Comparison of ENCODE assay signal across 18 mouse cellular contexts in the genomic region with DNA sequence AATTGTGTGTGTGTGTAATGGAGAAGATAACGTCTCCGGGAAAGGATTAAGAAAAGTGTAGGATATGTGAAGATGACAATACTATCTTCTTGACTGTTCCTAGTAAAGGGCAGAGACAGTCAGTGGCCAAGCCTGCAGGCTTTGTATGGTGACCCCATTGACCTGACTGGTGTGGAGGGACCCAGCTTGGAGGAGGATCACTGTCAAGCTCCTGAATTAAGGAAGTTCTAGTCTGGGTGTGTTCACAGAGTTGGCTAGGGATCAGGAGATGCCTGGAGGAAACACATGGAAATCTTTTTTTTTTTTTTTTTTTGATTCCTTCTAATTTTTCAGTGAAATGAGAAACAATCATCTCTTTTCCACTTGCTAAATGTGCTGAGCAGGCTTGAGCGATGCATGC. TPM values are rescaled to one million over a fixed set of nuclear protein-coding genes. Genes with fewer than 3 reads are reported as not detected.
DNase-seq lines count a peak whose midpoint lies in the region; ATAC-seq and TF ChIP-seq lines count a peak whose summit lies in the region.
"Had no signal": no experiment of that assay in that cellular context is flagged by ENCODE, and none has a peak within 500 bp of the region (broad histone marks: within the 10 kb centered on the region; RNA-seq: fewer than 3 reads in every experiment).

No protein-coding gene starts in this region.

- DNase-seq in adrenal gland, adult 2 months: peak; percentile 14
- DNase-seq in adrenal gland, postnatal 10 days: no peak
- peak; percentile 66 for DNase-seq in kidney, adult 2 months
- peak; percentile 21 to 34 for DNase-seq in heart, postnatal 10 days
- DNase-seq in liver, postnatal 0 days: no peak
- DNase-seq in cerebellum, adult 18-20 months: no peak
- DNase-seq: forebrain, postnatal 0 days; right cerebral cortex, postnatal 4 days; thymus, adult 2 months had no signal

- H3K27me3 ChIP-seq in kidney, adult 2 months (replicated peaks; ENCODE audit: control insufficient read depth, insufficient read depth, low read length): no peaks in the 10 kb centered on the region
- H3K27me3 ChIP-seq in kidney, embryonic 14.5 days (ENCODE audit: control insufficient read depth, insufficient read depth, low read length): no peaks in the 10 kb centered on the region
- no peaks in the 10 kb centered on the region for H3K27me3 ChIP-seq in liver, postnatal 0 days (ENCODE audit: insufficient read depth, low read length)
- H3K27me3 ChIP-seq: midbrain, embryonic 12.5 days; neural tube, embryonic 15.5 days had no signal

- no peaks in the 10 kb centered on the region for H3K36me3 ChIP-seq in kidney, adult 2 months (ENCODE audit: control insufficient read depth, insufficient read depth, low read length)
- H3K36me3 ChIP-seq in kidney, embryonic 14.5 days (ENCODE audit: control insufficient read depth, insufficient read depth, low read length): no peaks in the 10 kb centered on the region
- H3K36me3 ChIP-seq in macrophage (ENCODE audit: inconsistent target): no peaks in the 10 kb centered on the region
- no peaks in the 10 kb centered on the region for H3K36me3 ChIP-seq in liver, postnatal 0 days (replicated peaks; ENCODE audit: insufficient read depth, low read length)
- H3K36me3 ChIP-seq: G1E; midbrain, embryonic 12.5 days; neural tube, embryonic 15.5 days had no signal

- no peak overlapping the region for H3K9ac ChIP-seq in kidney, embryonic 14.5 days (ENCODE audit: low read depth, low read length)
- H3K9ac ChIP-seq in liver, postnatal 0 days (replicated peaks): no peak overlapping the region
- H3K9ac ChIP-seq: forebrain, postnatal 0 days; midbrain, embryonic 12.5 days; neural tube, embryonic 15.5 days had no signal

- H3K27ac ChIP-seq in kidney, adult 2 months (ENCODE audit: insufficient read depth, low read depth, low read length): no peak overlapping the region; the same call in 1 of the 2 replicates
- H3K27ac ChIP-seq in kidney, embryonic 14.5 days (ENCODE audit: low read depth, low read length): no peak overlapping the region; the same call in 1 of the 2 replicates
- peak overlapping the region; percentile 94 for H3K27ac ChIP-seq in macrophage
- H3K27ac ChIP-seq in liver, postnatal 0 days (ENCODE audit: low read depth): no peak overlapping the region
- H3K27ac ChIP-seq: layer of hippocampus, adult 2 months; midbrain, embryonic 12.5 days; neural tube, embryonic 15.5 days had no signal

- H3K9me3 ChIP-seq in kidney, embryonic 14.5 days (ENCODE audit: control insufficient read depth, low read length): no peaks in the 10 kb centered on the region
- no peaks in the 10 kb centered on the region for H3K9me3 ChIP-seq in liver, postnatal 0 days (ENCODE audit: low read length)
- H3K9me3 ChIP-seq: G1E; midbrain, embryonic 12.5 days; neural tube, embryonic 15.5 days had no signal

- no peak for TF ChIP-seq CTCF in kidney, adult 2 months (conservative IDR thresholded peaks at IDR 0.05; ENCODE audit: insufficient read depth, insufficient read length, low read depth, low read length)
- TF ChIP-seq CTCF in liver, postnatal 0 days (IDR thresholded peaks at IDR 0.05; ENCODE audit: low read depth): no peak

- no peak for TF ChIP-seq EP300 in liver, postnatal 0 days (IDR thresholded peaks at IDR 0.05; ENCODE audit: low read depth)

- no peak for ATAC-seq in kidney, embryonic 14.5 days (ENCODE audit: low FRiP score, low TSS enrichment)
- no peak for ATAC-seq in liver, postnatal 0 days
- ATAC-seq: forebrain, postnatal 0 days had no signal

- H3K4me2 ChIP-seq in kidney, embryonic 14.5 days (replicated peaks; ENCODE audit: low read depth, low read length): no peak overlapping the region
- H3K4me2 ChIP-seq in liver, postnatal 0 days (ENCODE audit: low read depth, low read length): no peak overlapping the region
- H3K4me2 ChIP-seq: liver, embryonic 11.5 days; midbrain, embryonic 12.5 days; neural tube, embryonic 15.5 days had no signal

- TF ChIP-seq POLR2A in kidney, adult 2 months (IDR thresholded peaks at IDR 0.05; ENCODE audit: low read depth, low read length): no peak

- H3K4me1 ChIP-seq in kidney, adult 2 months (ENCODE audit: control insufficient read depth, insufficient read depth, low read length): peaks cover 3% of the 10 kb centered on the region; the same call in 1 of the 2 replicates
- peaks cover 3% of the 10 kb centered on the region; the same call in 1 of the 2 replicates for H3K4me1 ChIP-seq in kidney, embryonic 14.5 days (ENCODE audit: control insufficient read depth, insufficient read depth, low read length)
- peaks cover 3% of the 10 kb centered on the region for H3K4me1 ChIP-seq in liver, postnatal 0 days (ENCODE audit: insufficient read depth)
- H3K4me1 ChIP-seq: midbrain, embryonic 12.5 days; neural tube, embryonic 15.5 days had no signal

- intact Hi-C loops in heart, postnatal 10 days (cut with DNase I): loop anchor here (5.0 kb wide), 1 partner anchor 92 kb away; a partner anchor contains a TSS

- no peak overlapping the region for H3K4me3 ChIP-seq in kidney, adult 2 months (ENCODE audit: insufficient read depth, low read depth, low read length)
- no peak overlapping the region for H3K4me3 ChIP-seq in kidney, embryonic 14.5 days (ENCODE audit: low read length)
- no peak overlapping the region for H3K4me3 ChIP-seq in macrophage (ENCODE audit: inconsistent target)
- H3K4me3 ChIP-seq in liver, postnatal 0 days (ENCODE audit: low read depth, low read length): no peak overlapping the region
- H3K4me3 ChIP-seq: layer of hippocampus, adult 2 months; midbrain, embryonic 12.5 days; neural tube, embryonic 15.5 days had no signal

- no peaks in the 10 kb centered on the region for H3K79me2 ChIP-seq in macrophage (ENCODE audit: inconsistent target)

- 79% methylated on average over 3 of the region's 3 CpGs for WGBS in kidney, adult 2 months
- 81% methylated on average over 3 of the region's 3 CpGs for WGBS in kidney, embryonic 14.5 days
- 100% methylated on average over 3 of the region's 3 CpGs for whole genome bisulfite sequencing in macrophage (ENCODE audit: missing documents)
- WGBS in liver, postnatal 0 days (ENCODE audit: insufficient replicate concordance): 61% methylated on average over 3 of the region's 3 CpGs

RNA-seq across cellular contexts. Expression of a gene that starts 35.9 kb away (rescaled TPM):
- not detected for total RNA-seq in adrenal gland, adult 2 months (2021)
- polyA plus RNA-seq in adrenal gland, adult 2 months (2012; rRNA removed): not detected in 2 replicates
- not detected for total RNA-seq in adrenal gland, postnatal 10 days (2021)
- polyA plus RNA-seq in kidney, adult 2 months (2012; rRNA removed): not detected in 2 replicates
- polyA plus RNA-seq in kidney, embryonic 14.5 days (2014; fragmentation: Nextera tagmentation; extraction: Ambion mirVana): 0.10 and 0.11 TPM in 2 replicates
- total RNA-seq in heart, postnatal 10 days (2021): under 1 TPM; 0.34 to 0.79 TPM
- total RNA-seq in macrophage (2018; cell fraction: chromatin; rRNA removed): not detected
- not detected for total RNA-seq in macrophage (2018; cell fraction: cytosol; rRNA removed)
- under 1 TPM in 1 of 26 experiments, not detected in 25; 0.25 TPM for total RNA-seq in macrophage (2018; cell fraction: nucleus; rRNA removed)
- not detected in 3 replicates for polyA plus RNA-seq in macrophage (2018)
- polyA plus RNA-seq in liver, postnatal 0 days (2015; fragmentation: Nextera tagmentation; extraction: Ambion mirVana): not detected in 2 replicates
- total RNA-seq: forebrain, postnatal 0 days; layer of hippocampus, adult 2 months had no signal
- polyA plus RNA-seq: cortical plate, adult 2 months; forebrain, postnatal 0 days; G1E; gonadal fat pad, adult 2 months; liver, embryonic 11.5 days; midbrain, embryonic 12.5 days; neural tube, embryonic 15.5 days had no signal

Comparison
In these comparisons a context has a peak if more than half of its experiments do, and no peak if none do; other contexts are left out.
1. DNase-seq: peak in adrenal gland, adult 2 months (single experiment), kidney, adult 2 months (single experiment) and heart, postnatal 10 days (2 of 2); none in adrenal gland, postnatal 10 days (single experiment), liver, postnatal 0 days (single experiment) and cerebellum, adult 18-20 months (0 of 2).